Mouse (Mus musculus): ENCODE measurements around the gene Ifna13. TPM values are rescaled to one million over a fixed set of nuclear protein-coding genes. Genes with fewer than 3 reads are reported as not detected.

Ifna13 gene
- polyA plus RNA-seq, 1 experiment from 2014 or later: not detected

GRCm38 (mm10) chr4:88653644-88654043, 9.4 kb upstream of the Ifna13 start:
- WGBS: 71% methylated on average over 3 of the region's 3 CpGs
- H3K4me3 ChIP-seq (ENCODE audit: low read depth, low read length): no peak overlapping the region
- H3K4me2 ChIP-seq (ENCODE audit: low read depth, low read length): no peak overlapping the region
- H3K36me3 ChIP-seq (ENCODE audit: control insufficient read depth, insufficient read depth, low read length): no peaks in the 10 kb centered on the region
- ATAC-seq (ENCODE audit: low read depth) (no peak), DNase-seq (ENCODE audit: low spot score) (no peak)
- H3K27me3 ChIP-seq (replicated peaks; ENCODE audit: control insufficient read depth, insufficient read depth, low read length): no peaks in the 10 kb centered on the region
- H3K9me3 ChIP-seq (ENCODE audit: control insufficient read depth, low read length): no peaks in the 10 kb centered on the region
- H3K27ac ChIP-seq (replicated peaks; ENCODE audit: low read depth, low read length): no peak overlapping the region
- H3K9ac ChIP-seq (ENCODE audit: low read depth, low read length): no peak overlapping the region
- no peaks in the 10 kb centered on the region for H3K4me1 ChIP-seq (ENCODE audit: control insufficient read depth, insufficient read depth, low read length)

- Histone ChIP-seq H3K4me2 (ENCODE audit: low read depth, low read length) (no peak overlapping the region), H3K27me3 (replicated peaks; ENCODE audit: control insufficient read depth, insufficient read depth, low read length) (no peaks in the 10 kb centered on the region), H3K4me3 (ENCODE audit: low read depth, low read length) (no peak overlapping the region), H3K4me1 (ENCODE audit: control insufficient read depth, insufficient read depth, low read length) (no peaks in the 10 kb centered on the region), H3K36me3 (ENCODE audit: control insufficient read depth, insufficient read depth, low read length) (no peaks in the 10 kb centered on the region), H3K27ac (replicated peaks; ENCODE audit: low read depth, low read length) (no peak overlapping the region), H3K9me3 (ENCODE audit: control insufficient read depth, low read length) (no peaks in the 10 kb centered on the region), H3K9ac (ENCODE audit: low read depth, low read length) (no peak overlapping the region)
- WGBS: 22% methylated on average over 2 of the region's 2 CpGs
- ATAC-seq (ENCODE audit: low read depth) (no peak), DNase-seq (ENCODE audit: low spot score) (peak; percentile 19)
Observed at GRCm38 (mm10) chr4:88642526-88642925, 1.7 kb downstream of the Ifna13 start.

GRCm38 (mm10) chr4:88641077-88641831, 3.0 kb downstream of the Ifna13 start:
- peak; percentile 96 for ATAC-seq (ENCODE audit: low read depth)

GRCm38 (mm10) chr4:88640704-88641076, 3.6 kb downstream of the Ifna13 start:
- Histone ChIP-seq H3K4me1 (ENCODE audit: control insufficient read depth, insufficient read depth, low read length) (no peaks in the 10 kb centered on the region), H3K4me3 (ENCODE audit: low read depth, low read length) (peak overlapping the region; percentile 36), H3K4me2 (ENCODE audit: low read depth, low read length) (peak overlapping the region; percentile 55), H3K9me3 (ENCODE audit: control insufficient read depth, low read length) (no peaks in the 10 kb centered on the region), H3K27ac (replicated peaks; ENCODE audit: low read depth, low read length) (no peak overlapping the region), H3K36me3 (ENCODE audit: control insufficient read depth, insufficient read depth, low read length) (no peaks in the 10 kb centered on the region), H3K27me3 (replicated peaks; ENCODE audit: control insufficient read depth, insufficient read depth, low read length) (no peaks in the 10 kb centered on the region), H3K9ac (ENCODE audit: low read depth, low read length) (peak overlapping the region; percentile 50)
- 54% methylated on average over 8 of the region's 8 CpGs for WGBS
- ATAC-seq (ENCODE audit: low read depth): no peak
- DNase-seq (ENCODE audit: low spot score): no peak

More at GRCm38 (mm10) chr4:88641077-88641831, 3.0 kb downstream of the Ifna13 start:
- no peaks in the 10 kb centered on the region for H3K36me3 ChIP-seq (ENCODE audit: control insufficient read depth, insufficient read depth, low read length)
- no peak overlapping the region for H3K27ac ChIP-seq (replicated peaks; ENCODE audit: low read depth, low read length)
- 12% methylated on average over 11 of the region's 11 CpGs for WGBS
- DNase-seq (ENCODE audit: low spot score): peak; percentile 97
- H3K4me2 ChIP-seq (ENCODE audit: low read depth, low read length): peak overlapping the region; percentile 55
- H3K9ac ChIP-seq (ENCODE audit: low read depth, low read length): peak overlapping the region; percentile 50
- H3K4me3 ChIP-seq (ENCODE audit: low read depth, low read length): peak overlapping the region; percentile 36
- no peaks in the 10 kb centered on the region for H3K4me1 ChIP-seq (ENCODE audit: control insufficient read depth, insufficient read depth, low read length)
- H3K27me3 ChIP-seq (replicated peaks; ENCODE audit: control insufficient read depth, insufficient read depth, low read length): no peaks in the 10 kb centered on the region
- H3K9me3 ChIP-seq (ENCODE audit: control insufficient read depth, low read length): no peaks in the 10 kb centered on the region

- Histone ChIP-seq H3K27ac (replicated peaks; ENCODE audit: low read depth, low read length) (no peak within 1 kb of the TSS), H3K27me3 (replicated peaks; ENCODE audit: control insufficient read depth, insufficient read depth, low read length) (no peaks in the 10 kb centered on the region), H3K4me1 (ENCODE audit: control insufficient read depth, insufficient read depth, low read length) (no peaks in the 10 kb centered on the region), H3K4me3 (ENCODE audit: low read depth, low read length) (no peak within 1 kb of the TSS), H3K9ac (ENCODE audit: low read depth, low read length) (no peak within 1 kb of the TSS), H3K9me3 (ENCODE audit: control insufficient read depth, low read length) (0 out of 2 replicates have a peak, but pooled peaks cover 3% of the 10 kb centered on the region), H3K36me3 (ENCODE audit: control insufficient read depth, insufficient read depth, low read length) (no peaks in the 10 kb centered on the region), H3K4me2 (ENCODE audit: low read depth, low read length) (no peak within 1 kb of the TSS)
- ATAC-seq (ENCODE audit: low read depth): no peak
- no peak for DNase-seq (ENCODE audit: low spot score)
- 82% methylated on average over 4 of the region's 4 CpGs for WGBS
Observed at GRCm38 (mm10) chr4:88634311-88634710, 9.9 kb downstream of the Ifna13 start, which contains the start of gene C87499. TSS of gene C87499 (minus strand) at chr4:88634411.

GRCm38 (mm10) chr4:88603276-88603675, 41.0 kb downstream of the Ifna13 start, which contains the start of gene Ifna12:
TSS of gene Ifna12 (minus strand) at chr4:88603376.
- ATAC-seq (ENCODE audit: low read depth) (no peak), DNase-seq (ENCODE audit: low spot score) (no peak)
- H3K4me1 ChIP-seq (ENCODE audit: control insufficient read depth, insufficient read depth, low read length): no peaks in the 10 kb centered on the region
- H3K27me3 ChIP-seq (replicated peaks; ENCODE audit: control insufficient read depth, insufficient read depth, low read length): no peaks in the 10 kb centered on the region
- no peaks in the 10 kb centered on the region for H3K36me3 ChIP-seq (ENCODE audit: control insufficient read depth, insufficient read depth, low read length)
- no peak within 1 kb of the TSS for H3K4me2 ChIP-seq (ENCODE audit: low read depth, low read length)
- H3K27ac ChIP-seq (replicated peaks; ENCODE audit: low read depth, low read length): no peak within 1 kb of the TSS
- H3K4me3 ChIP-seq (ENCODE audit: low read depth, low read length): no peak within 1 kb of the TSS
- H3K9me3 ChIP-seq (ENCODE audit: control insufficient read depth, low read length): no peaks in the 10 kb centered on the region
- no peak within 1 kb of the TSS for H3K9ac ChIP-seq (ENCODE audit: low read depth, low read length)

Other genes with a start within 250 kb of the Ifna13 start
- 11.8 and 12.6 TPM in 2 replicates for gene Hacd4, start 205.5 kb downstream of the Ifna13 start, polyA plus RNA-seq (2014; fragmentation: Nextera tagmentation; extraction: Ambion mirVana)
- not detected in 2 replicates for gene Ifnb1, start 121.7 kb downstream of the Ifna13 start, polyA plus RNA-seq (2014; fragmentation: Nextera tagmentation; extraction: Ambion mirVana)
- not detected in 2 replicates for gene Ifna15, start 86.2 kb downstream of the Ifna13 start, polyA plus RNA-seq (2014; fragmentation: Nextera tagmentation; extraction: Ambion mirVana)
- not detected in 2 replicates for gene Ifna14, start 72.7 kb downstream of the Ifna13 start, polyA plus RNA-seq (2014; fragmentation: Nextera tagmentation; extraction: Ambion mirVana)
- not detected in 2 replicates for gene Ifna9, start 52.1 kb downstream of the Ifna13 start, polyA plus RNA-seq (2014; fragmentation: Nextera tagmentation; extraction: Ambion mirVana)
- gene Ifna12, start 41.1 kb downstream of the Ifna13 start, polyA plus RNA-seq (2014; fragmentation: Nextera tagmentation; extraction: Ambion mirVana): not detected in 2 replicates
- gene C87499, start 10.0 kb downstream of the Ifna13 start, polyA plus RNA-seq (2014; fragmentation: Nextera tagmentation; extraction: Ambion mirVana): not detected in 2 replicates
- gene Ifna16, start 32.5 kb upstream of the Ifna13 start, polyA plus RNA-seq (2014; fragmentation: Nextera tagmentation; extraction: Ambion mirVana): not detected in 2 replicates
- gene Ifna2, start 39.5 kb upstream of the Ifna13 start, polyA plus RNA-seq (2014; fragmentation: Nextera tagmentation; extraction: Ambion mirVana): not detected in 2 replicates
- not detected in 2 replicates for gene Ifnab, start 46.9 kb upstream of the Ifna13 start, polyA plus RNA-seq (2014; fragmentation: Nextera tagmentation; extraction: Ambion mirVana)
- gene Gm26566, start 77.3 kb upstream of the Ifna13 start, polyA plus RNA-seq (2014; fragmentation: Nextera tagmentation; extraction: Ambion mirVana): 1.2 and 2.0 TPM in 2 replicates
- 126 and 129 TPM in 2 replicates for gene Klhl9, start 78.0 kb upstream of the Ifna13 start, polyA plus RNA-seq (2014; fragmentation: Nextera tagmentation; extraction: Ambion mirVana)
- not detected in 2 replicates for gene Gm13271, start 110.4 kb upstream of the Ifna13 start, polyA plus RNA-seq (2014; fragmentation: Nextera tagmentation; extraction: Ambion mirVana)
- gene Gm13283, start 115.7 kb upstream of the Ifna13 start, polyA plus RNA-seq (2014; fragmentation: Nextera tagmentation; extraction: Ambion mirVana): 0.17 and 0.28 TPM in 2 replicates
- 0.48 TPM in 1 of 2 replicates, not detected in the other for gene Gm13290, start 129.4 kb upstream of the Ifna13 start, polyA plus RNA-seq (2014; fragmentation: Nextera tagmentation; extraction: Ambion mirVana)
- gene Gm13289, start 132.5 kb upstream of the Ifna13 start, polyA plus RNA-seq (2014; fragmentation: Nextera tagmentation; extraction: Ambion mirVana): not detected in 2 replicates
- gene Gm13272, start 135.4 kb upstream of the Ifna13 start, polyA plus RNA-seq (2014; fragmentation: Nextera tagmentation; extraction: Ambion mirVana): not detected in 2 replicates
- 0.16 and 0.31 TPM in 2 replicates for gene Ifnz, start 137.7 kb upstream of the Ifna13 start, polyA plus RNA-seq (2014; fragmentation: Nextera tagmentation; extraction: Ambion mirVana)
- not detected in 2 replicates for gene Gm13276, start 141.2 kb upstream of the Ifna13 start, polyA plus RNA-seq (2014; fragmentation: Nextera tagmentation; extraction: Ambion mirVana)
- not detected in 2 replicates for gene Gm13277, start 144.2 kb upstream of the Ifna13 start, polyA plus RNA-seq (2014; fragmentation: Nextera tagmentation; extraction: Ambion mirVana)
- gene Gm13278, start 147.1 kb upstream of the Ifna13 start, polyA plus RNA-seq (2014; fragmentation: Nextera tagmentation; extraction: Ambion mirVana): not detected in 2 replicates
- not detected in 2 replicates for gene Gm13275, start 150.0 kb upstream of the Ifna13 start, polyA plus RNA-seq (2014; fragmentation: Nextera tagmentation; extraction: Ambion mirVana)
- not detected in 2 replicates for gene Gm13279, start 152.9 kb upstream of the Ifna13 start, polyA plus RNA-seq (2014; fragmentation: Nextera tagmentation; extraction: Ambion mirVana)
- 0.67 and 0.74 TPM in 2 replicates for gene Gm13285, start 155.2 kb upstream of the Ifna13 start, polyA plus RNA-seq (2014; fragmentation: Nextera tagmentation; extraction: Ambion mirVana)
- gene Gm13287, start 158.8 kb upstream of the Ifna13 start, polyA plus RNA-seq (2014; fragmentation: Nextera tagmentation; extraction: Ambion mirVana): 0.54 TPM in 1 of 2 replicates, not detected in the other
- 0.21 TPM in 1 of 2 replicates, not detected in the other for gene Gm13288, start 161.1 kb upstream of the Ifna13 start, polyA plus RNA-seq (2014; fragmentation: Nextera tagmentation; extraction: Ambion mirVana)
- not detected in 2 replicates for gene Ifna7, start 171.8 kb upstream of the Ifna13 start, polyA plus RNA-seq (2014; fragmentation: Nextera tagmentation; extraction: Ambion mirVana)
- not detected in 2 replicates for gene Ifna11, start 175.5 kb upstream of the Ifna13 start, polyA plus RNA-seq (2014; fragmentation: Nextera tagmentation; extraction: Ambion mirVana)
- gene Ifna6, start 183.0 kb upstream of the Ifna13 start, polyA plus RNA-seq (2014; fragmentation: Nextera tagmentation; extraction: Ambion mirVana): not detected in 2 replicates
- not detected in 2 replicates for gene Ifna5, start 191.1 kb upstream of the Ifna13 start, polyA plus RNA-seq (2014; fragmentation: Nextera tagmentation; extraction: Ambion mirVana)
- not detected in 2 replicates for gene Ifna4, start 197.4 kb upstream of the Ifna13 start, polyA plus RNA-seq (2014; fragmentation: Nextera tagmentation; extraction: Ambion mirVana)
- not detected in 2 replicates for gene Ifna1, start 205.6 kb upstream of the Ifna13 start, polyA plus RNA-seq (2014; fragmentation: Nextera tagmentation; extraction: Ambion mirVana)
- not detected in 2 replicates for gene Ifne, start 235.7 kb upstream of the Ifna13 start, polyA plus RNA-seq (2014; fragmentation: Nextera tagmentation; extraction: Ambion mirVana)